8 mouse cellular contexts compared by ENCODE assay signal in genomic region chr6:47453522-47454130, GRCm38 (mm10). TPM values are rescaled to one million over a fixed set of nuclear protein-coding genes. Genes with fewer than 3 reads are reported as not detected.
DNase-seq lines count a peak whose midpoint lies in the region; ATAC-seq and TF ChIP-seq lines count a peak whose summit lies in the region.

No protein-coding gene starts in this region.

- H3K9me3 ChIP-seq in kidney, embryonic 16.5 days (ENCODE audit: low read length): no peaks in the 10 kb centered on the region

- peak overlapping the region; percentile 84 for H3K4me2 ChIP-seq in kidney, embryonic 16.5 days (replicated peaks; ENCODE audit: low read depth, low read length)

- no peaks in the 10 kb centered on the region for H3K27me3 ChIP-seq in spleen, adult 2 months (ENCODE audit: control insufficient read depth, insufficient read depth, low read length)
- H3K27me3 ChIP-seq in kidney, embryonic 16.5 days (ENCODE audit: insufficient read depth, low read length): no peaks in the 10 kb centered on the region

- DNase-seq in spleen, adult 2 months (ENCODE audit: low read depth in 1 of 2, low spot score in 2 of 2): no peak
- no peak for DNase-seq in spleen, adult 18-20 months
- DNase-seq in brain, embryonic 14.5 days (ENCODE audit: low read depth): peak; percentile 79
- peak; percentile 74 for DNase-seq in forelimb bud, embryonic 11.5 days (ENCODE audit: low read depth, low spot score)
- DNase-seq in lung, postnatal 14 days: peak; percentile 62
- DNase-seq in retina, postnatal 1 day: peak; percentile 89
- DNase-seq in adrenal gland, adult 18-20 months (ENCODE audit: low spot score in 2 of 2): no peak

- peak overlapping the region; percentile 96 for H3K27ac ChIP-seq in spleen, adult 2 months (ENCODE audit: insufficient read depth, low read length)
- H3K27ac ChIP-seq in kidney, embryonic 16.5 days (ENCODE audit: low read length): peak overlapping the region; percentile 99

- peak; percentile 79 for ATAC-seq in kidney, embryonic 16.5 days (ENCODE audit: low FRiP score, low TSS enrichment)

- under 1% methylated on average over 42 of the region's 42 CpGs for WGBS in spleen, adult 2 months
- WGBS in kidney, embryonic 16.5 days: 0% methylated on average over 42 of the region's 42 CpGs

- TF ChIP-seq POLR2A in spleen, adult 2 months (IDR thresholded peaks at IDR 0.05; ENCODE audit: low read depth, low read length): no peak
- TF ChIP-seq POLR2A in brain, embryonic 14.5 days (IDR thresholded peaks at IDR 0.05; ENCODE audit: borderline replicate concordance, extremely low read depth, insufficient read depth, insufficient read length, poor library complexity, severe bottlenecking): peak; percentile 23; the same call in 1 of the 2 replicates

- H3K36me3 ChIP-seq in spleen, adult 2 months (ENCODE audit: control insufficient read depth, insufficient read depth, low read length): no peaks in the 10 kb centered on the region
- H3K36me3 ChIP-seq in kidney, embryonic 16.5 days (ENCODE audit: insufficient read depth, low read length): no peaks in the 10 kb centered on the region

- H3K9ac ChIP-seq in kidney, embryonic 16.5 days (replicated peaks; ENCODE audit: low read length): peak overlapping the region; percentile 100

- H3K4me3 ChIP-seq in spleen, adult 2 months (ENCODE audit: extremely low read depth, insufficient read depth, insufficient read length): peak overlapping the region; percentile 82
- H3K4me3 ChIP-seq in kidney, embryonic 16.5 days (ENCODE audit: low read length): peak overlapping the region; percentile 98

- no peak for TF ChIP-seq CTCF in spleen, adult 2 months (IDR thresholded peaks at IDR 0.05; ENCODE audit: extremely low read depth, insufficient read depth, insufficient read length, insufficient replicate concordance)
- TF ChIP-seq CTCF in brain, embryonic 14.5 days (IDR thresholded peaks at IDR 0.05; ENCODE audit: borderline replicate concordance, extremely low read depth, insufficient read depth, insufficient read length): no peak

- peaks cover 3% of the 10 kb centered on the region for H3K4me1 ChIP-seq in spleen, adult 2 months (ENCODE audit: control insufficient read depth, insufficient read depth, insufficient read length)
- H3K4me1 ChIP-seq in kidney, embryonic 16.5 days (ENCODE audit: insufficient read depth, low read length): peaks cover 23% of the 10 kb centered on the region

RNA-seq across cellular contexts. Expression of gene Cul1, which starts 0.4 kb away (rescaled TPM):
- polyA plus RNA-seq in spleen, adult 2 months (2012; rRNA removed): 9.2 and 11.1 TPM in 2 replicates
- 103 and 113 TPM in 2 replicates for polyA plus RNA-seq in brain, embryonic 14.5 days (2012; rRNA removed)
- polyA plus RNA-seq in kidney, embryonic 16.5 days (2015; fragmentation: Nextera tagmentation; extraction: Ambion mirVana): 133 and 140 TPM in 2 replicates
- 100 to 1,000 TPM; 102 TPM for total RNA-seq in adrenal gland, adult 18-20 months (2021)

Comparison
In these comparisons a context has a peak if more than half of its experiments do, and no peak if none do; other contexts are left out.
1. DNase-seq: peak in brain, embryonic 14.5 days (single experiment), forelimb bud, embryonic 11.5 days (single experiment), lung, postnatal 14 days (single experiment) and retina, postnatal 1 day (single experiment); none in spleen, adult 2 months (0 of 2), spleen, adult 18-20 months (0 of 2) and adrenal gland, adult 18-20 months (0 of 2).